Mouse (Mus musculus): Measurements from ENCODE around the gene Mup19.
"Not testable (repeated sequence)": the region's sequence is repeated elsewhere in the genome, so short reads cannot be mapped to it uniquely, and the experiment has no call there.

The Mup19 gene

GRCm38 (mm10) chr4:61782169-61782568 lies at the start of gene Mup19:
Gene Mup19, minus strand, starts transcription at chr4:61782269.
- DNase-seq (ENCODE audit: low read depth, low spot score) = not testable (repeated sequence)

GRCm38 (mm10) chr4:61829211-61829610 lies 47.1 kb upstream of the Mup19 start:
- DNase-seq (ENCODE audit: low read depth, low spot score) = no peak

- DNase-seq (ENCODE audit: low read depth, low spot score) = no peak
Measured at GRCm38 (mm10) chr4:61823185-61823584, 41.1 kb upstream of the Mup19 start.

GRCm38 (mm10) chr4:61822541-61822940 lies 40.5 kb upstream of the Mup19 start:
- not testable (repeated sequence) for DNase-seq (ENCODE audit: low read depth, low spot score)

GRCm38 (mm10) chr4:61815602-61816001 lies 33.5 kb upstream of the Mup19 start:
- no peak for DNase-seq (ENCODE audit: low read depth, low spot score)

- no peak for DNase-seq (ENCODE audit: low read depth, low spot score)
Measured at GRCm38 (mm10) chr4:61813435-61813834, 31.4 kb upstream of the Mup19 start.

- peak; percentile 35 for DNase-seq (ENCODE audit: low read depth, low spot score)
Measured at GRCm38 (mm10) chr4:61811193-61811592, 29.1 kb upstream of the Mup19 start.

GRCm38 (mm10) chr4:61808926-61809325 lies 26.9 kb upstream of the Mup19 start:
- not testable (repeated sequence) for DNase-seq (ENCODE audit: low read depth, low spot score)

GRCm38 (mm10) chr4:61789699-61790098 lies 7.6 kb upstream of the Mup19 start:
- DNase-seq (ENCODE audit: low read depth, low spot score) = not testable (repeated sequence)

- DNase-seq (ENCODE audit: low read depth, low spot score) = not testable (repeated sequence)
Measured at GRCm38 (mm10) chr4:61784231-61784630, 2.2 kb upstream of the Mup19 start.

Data from forelimb bud, embryonic 11.5 days (tissue).